Mouse (Mus musculus) retina, postnatal 1 day (tissue): ENCODE measurements at regions not wholly inside any gene's neighbourhood (a gene's known extent, or its start where the extent isn't known, plus 50 kb on each side); places are given as distances from the start of the nearest gene placed in this dataset.

Experiments
- DNase-seq: peaks from one replicate; pipeline ENCODE4 v3.0.0-alpha.2; 2012

- no peak for DNase-seq
Observed at GRCm38 (mm10) chr5:59103358-59104077, 1385.8 kb downstream of the Pcdh7 start.

DNA sequence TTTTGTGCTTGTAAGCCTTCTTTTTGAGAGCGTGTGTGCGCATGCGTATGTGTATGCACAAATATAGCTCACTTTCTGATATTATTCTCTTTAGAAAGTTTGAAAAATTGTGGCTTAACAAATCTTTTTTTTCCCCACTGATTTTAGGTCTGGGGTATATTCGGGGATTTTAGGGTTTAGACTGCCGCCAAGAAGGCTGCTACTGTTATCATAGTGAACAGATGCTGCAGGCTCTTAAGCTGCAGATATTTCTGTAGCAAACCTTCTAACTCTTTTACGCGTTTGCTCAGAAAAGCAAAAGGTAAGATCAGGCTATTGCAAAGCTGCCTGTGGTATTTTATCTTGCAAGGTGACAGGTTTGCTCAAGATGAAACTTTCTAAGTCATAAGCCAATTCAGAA lies 1420.5 kb downstream of the Pcdh7 start:
- DNase-seq = peak; percentile 1

- DNase-seq = peak; percentile 76
Observed at GRCm38 (mm10) chr5:59138721-59139120, 1421.0 kb downstream of the Pcdh7 start.
